Mouse (Mus musculus) lung, postnatal 36 days (tissue): ENCODE results near the gene Iqschfp.

Experiments
- DNase-seq: peaks from one replicate; pipeline ENCODE4 v3.0.0; 2022; ENCODE audit warnings: mixed read lengths

The Iqschfp gene

DNA sequence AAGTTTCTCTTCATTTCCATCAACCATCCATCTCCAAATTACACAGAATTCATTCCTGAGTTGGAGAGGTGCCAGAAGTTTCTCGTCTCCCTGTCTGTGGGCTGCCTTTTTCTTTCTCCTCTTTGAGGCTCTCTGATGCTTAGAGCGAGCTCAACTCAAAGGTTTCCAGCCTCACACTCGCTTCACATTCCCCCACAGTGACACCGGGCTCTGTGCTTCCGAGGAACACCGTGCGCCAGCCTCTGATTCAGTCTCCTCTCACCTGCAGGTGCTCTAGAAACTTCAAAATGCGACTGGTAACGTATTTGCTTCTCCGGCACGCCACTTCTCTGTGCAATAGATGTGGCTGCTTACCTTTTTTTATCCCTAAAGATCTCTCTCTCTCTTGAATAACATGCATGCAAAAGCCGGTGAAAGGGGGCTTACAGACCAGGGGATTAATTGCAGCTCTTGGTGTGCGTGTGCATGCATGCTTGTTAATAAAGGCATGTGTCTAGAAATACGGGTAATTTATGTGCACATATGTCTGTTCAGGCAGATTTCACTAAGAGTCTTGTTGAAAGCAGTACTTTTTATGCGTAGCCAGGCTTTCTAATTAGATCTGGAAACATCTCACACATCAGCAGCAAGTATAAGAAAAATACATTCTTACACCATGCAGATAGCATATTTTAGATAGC lies at the start of gene Iqschfp, which contains the start of gene Iqcj:
TSS of gene Iqschfp (plus strand) at position 207 of the 680 bp plus-strand sequence.
TSS of gene Iqcj (plus strand) at position 195 of the 680 bp plus-strand sequence.
- no peak for DNase-seq

DNA sequence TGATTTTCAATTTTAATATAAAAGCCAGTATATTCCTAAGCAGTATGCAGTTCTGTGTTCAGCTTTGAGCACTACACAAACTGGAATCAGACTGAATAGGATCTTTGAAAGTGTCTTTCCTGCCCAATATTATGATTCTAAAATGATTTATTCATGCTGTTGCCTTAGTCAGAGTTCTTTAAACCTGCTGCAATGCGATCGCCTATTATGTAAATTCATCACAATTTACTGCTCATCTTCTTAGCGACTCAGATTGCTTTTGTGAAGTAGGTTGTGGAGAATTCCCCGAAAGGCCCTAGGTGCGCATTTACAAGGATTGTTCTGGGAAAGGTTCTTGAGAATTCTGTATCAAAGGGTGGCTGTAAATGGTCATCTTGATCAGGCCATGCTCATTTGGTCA lies 39.6 kb upstream of the Iqschfp start:
- no peak for DNase-seq

DNA sequence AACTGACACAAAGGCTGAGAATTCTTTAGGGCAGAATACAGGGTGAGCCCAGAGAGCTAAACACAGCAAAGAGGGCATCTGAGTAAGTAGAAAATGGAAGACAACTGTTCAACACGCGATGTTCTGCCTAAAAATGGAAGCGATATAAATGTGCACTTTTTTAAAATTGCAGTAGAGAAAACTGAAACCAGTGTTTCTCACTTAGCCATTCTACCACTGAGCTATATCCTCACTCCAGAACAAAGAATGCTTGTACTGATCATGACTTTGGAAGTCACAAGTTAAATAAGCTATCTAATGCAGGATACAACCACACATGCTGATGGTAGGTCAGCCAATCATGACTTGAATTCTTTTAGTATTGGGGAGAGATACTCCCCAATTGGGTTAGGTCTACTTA lies 30.5 kb upstream of the Iqschfp start:
- DNase-seq, result no peak

DNA sequence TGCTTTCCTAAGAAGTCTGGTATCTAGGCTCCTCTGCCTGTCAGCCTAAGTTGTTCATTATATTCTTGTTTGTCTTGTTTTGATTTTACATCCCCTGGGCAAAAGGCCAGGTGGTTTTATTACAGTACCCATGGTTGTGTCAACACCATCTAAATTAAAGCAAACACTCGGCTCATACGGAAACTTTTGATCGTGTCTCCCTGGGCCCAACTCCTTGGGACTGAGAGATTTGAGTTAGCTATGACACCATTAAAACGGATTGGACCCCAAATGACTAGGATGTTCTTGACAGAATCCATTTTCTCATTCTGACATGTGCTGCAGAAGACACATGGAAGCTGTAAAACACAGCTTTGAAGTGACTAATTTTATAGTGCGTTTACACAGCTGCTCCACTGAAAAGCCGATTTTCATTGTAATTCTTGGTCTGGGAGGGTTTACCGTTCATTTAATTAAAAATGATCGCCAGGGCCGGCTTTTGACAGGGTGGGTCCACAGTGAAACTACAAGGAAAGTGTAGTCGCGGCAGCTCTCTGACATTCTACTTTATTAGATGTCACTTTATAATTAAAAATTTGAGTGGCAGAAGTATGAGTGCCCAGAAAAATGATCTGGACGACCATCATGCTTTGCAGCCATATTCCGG lies 24.5 kb upstream of the Iqschfp start:
- DNase-seq, result peak; percentile 8

DNA sequence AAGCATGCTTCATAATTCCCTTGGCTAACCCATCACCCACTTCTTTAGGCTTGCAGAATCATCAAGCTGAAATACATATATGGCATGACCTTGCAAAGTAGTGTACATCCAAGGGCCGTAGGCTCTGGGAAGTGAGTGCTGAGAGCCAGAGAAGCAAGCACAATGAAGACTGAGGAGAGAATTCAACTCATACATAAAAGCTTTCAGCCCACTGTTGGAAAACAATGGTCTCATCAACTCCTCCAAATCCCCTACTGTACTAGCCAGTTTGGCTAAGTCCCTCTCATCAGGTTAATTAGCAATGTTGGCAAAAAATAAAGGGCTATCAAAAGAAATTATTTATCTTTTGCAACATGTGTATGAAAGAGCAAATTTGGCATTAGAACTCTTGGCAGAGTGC lies 22.6 kb upstream of the Iqschfp start:
- no peak for DNase-seq

DNA sequence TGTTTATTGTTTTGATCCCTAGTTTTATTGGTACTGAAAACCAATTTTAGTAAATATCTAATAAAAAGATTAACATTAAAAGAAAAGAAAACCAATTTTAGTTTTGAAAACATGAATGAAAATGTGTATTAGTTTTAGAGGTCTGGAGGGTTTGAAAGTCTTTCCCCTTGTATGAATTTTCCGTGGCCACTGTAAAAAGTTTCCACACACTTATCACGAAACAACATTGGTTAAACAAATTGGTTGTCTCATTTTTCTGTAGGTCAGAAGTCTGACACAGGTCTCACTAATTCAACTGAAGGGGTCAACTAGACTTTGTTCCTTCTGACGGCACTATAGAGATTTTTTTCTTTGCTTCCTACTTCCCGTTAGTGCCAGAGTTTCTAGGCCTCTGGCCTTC lies 14.8 kb upstream of the Iqschfp start:
- DNase-seq, result no peak

DNA sequence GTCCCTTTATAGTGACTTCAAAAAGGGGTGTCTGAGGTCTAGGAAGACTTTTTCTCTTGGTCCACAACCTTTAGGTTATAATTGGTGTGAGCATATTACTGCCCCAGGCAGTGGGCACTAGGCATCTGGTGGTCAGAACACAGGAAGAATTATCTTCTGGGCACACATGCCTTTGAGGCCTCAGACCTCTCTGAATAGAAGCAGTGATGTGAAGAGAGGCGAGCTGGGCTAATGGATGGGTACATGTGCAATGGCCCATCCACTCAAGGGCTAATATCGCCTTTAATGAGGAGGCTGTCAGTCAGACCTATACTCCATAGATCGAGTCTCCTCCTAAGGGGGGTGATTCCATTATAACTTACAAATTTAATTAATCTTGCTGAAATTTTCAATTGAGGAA lies 7.7 kb upstream of the Iqschfp start:
- no peak for DNase-seq

DNA sequence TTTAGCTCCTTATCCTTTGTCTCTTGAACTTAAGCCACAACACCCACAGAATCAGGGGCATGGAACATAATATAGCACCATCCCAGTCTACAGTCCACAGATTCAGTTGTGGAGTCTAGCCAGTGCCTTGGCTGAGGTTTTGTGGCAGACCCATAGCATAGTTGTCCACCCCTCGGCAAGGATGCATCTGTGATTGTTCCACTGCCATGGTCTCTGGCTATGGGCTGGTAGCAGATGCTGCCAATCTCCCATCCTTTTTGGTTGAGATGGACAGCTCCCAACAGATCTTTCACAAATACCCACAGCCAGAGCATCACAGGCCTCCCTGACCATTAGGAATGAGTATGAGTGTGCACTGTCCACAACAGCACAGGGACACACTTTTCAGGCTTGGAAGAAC lies 5.9 kb upstream of the Iqschfp start:
- DNase-seq, result no peak

DNA sequence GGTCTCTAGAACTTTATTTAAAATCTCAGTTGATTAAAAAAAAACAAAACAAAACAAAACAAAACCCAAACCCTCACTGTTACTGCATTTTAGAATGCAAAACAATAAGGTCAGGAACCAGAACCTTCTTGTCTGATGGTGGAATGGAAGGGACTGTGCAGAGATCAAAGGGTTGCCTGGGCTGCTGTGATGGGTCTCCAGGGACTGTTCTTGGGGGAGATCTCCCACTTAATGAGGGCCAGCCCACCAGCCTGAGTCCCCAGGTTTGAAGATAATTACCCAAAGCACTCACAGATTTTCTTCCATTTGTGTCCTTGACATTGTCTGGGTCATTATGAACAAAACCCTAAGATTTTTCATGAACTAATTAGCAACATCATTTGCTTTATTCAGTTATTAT lies 4.8 kb upstream of the Iqschfp start:
- DNase-seq, result no peak

DNA sequence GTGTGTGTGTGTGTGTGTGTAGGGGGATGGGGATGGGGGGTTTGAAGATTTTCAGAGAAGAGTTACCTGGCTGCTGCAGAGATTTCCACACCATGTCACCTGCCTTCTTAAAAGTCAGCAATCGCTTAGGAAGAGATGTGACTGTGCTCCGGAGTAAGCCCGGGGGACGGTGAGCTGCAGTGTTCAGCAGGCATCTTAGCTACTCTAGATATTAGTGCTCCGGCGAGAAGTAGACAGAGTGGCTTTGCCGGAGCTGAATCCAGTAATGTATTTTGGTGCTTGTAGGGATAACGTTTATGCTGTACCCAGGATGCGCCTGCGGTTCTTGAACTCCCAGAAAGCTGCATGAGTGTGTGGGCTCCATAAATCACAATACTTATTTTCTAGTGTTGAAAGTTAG lies 736 bp downstream of the Iqschfp start:
- DNase-seq, result no peak

DNA sequence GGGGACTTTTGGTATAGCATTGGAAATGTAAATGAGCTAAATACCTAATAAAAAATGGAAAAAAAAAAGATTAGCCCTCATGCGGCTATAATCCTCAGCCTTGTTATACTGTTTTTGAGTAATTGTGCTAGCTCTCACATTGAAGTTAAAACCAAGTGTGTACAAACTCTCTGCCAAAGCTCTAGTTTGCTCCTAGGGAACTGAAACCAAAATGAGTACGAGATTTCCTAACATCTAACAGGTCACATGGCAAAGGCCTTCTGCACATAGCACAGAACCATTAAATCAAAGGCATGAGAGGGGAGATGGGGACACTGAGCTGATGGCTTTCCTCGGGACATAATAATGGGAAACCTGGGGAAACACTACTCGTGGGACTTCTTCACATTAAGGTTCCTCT lies 10.5 kb downstream of the Iqschfp start:
- DNase-seq, result no peak

DNA sequence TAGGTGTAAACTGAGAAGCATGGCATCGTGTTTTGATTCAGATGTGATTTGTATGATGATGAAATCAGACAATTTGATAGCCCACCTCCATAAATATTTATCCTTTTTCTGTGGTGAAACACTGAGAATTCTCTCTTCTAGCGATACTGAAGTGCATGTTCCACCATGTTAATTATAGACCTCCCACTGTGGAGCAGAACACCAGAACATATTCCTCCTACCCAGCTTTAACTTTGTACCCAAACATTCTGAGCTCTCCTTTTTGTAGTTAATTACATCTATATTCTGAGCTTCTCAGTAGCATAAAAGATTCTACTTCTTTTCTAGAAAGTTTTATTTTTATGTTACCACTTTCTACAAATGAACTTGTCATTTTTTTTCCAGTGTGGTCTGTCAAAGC lies 16.6 kb downstream of the Iqschfp start:
- no peak for DNase-seq

DNA sequence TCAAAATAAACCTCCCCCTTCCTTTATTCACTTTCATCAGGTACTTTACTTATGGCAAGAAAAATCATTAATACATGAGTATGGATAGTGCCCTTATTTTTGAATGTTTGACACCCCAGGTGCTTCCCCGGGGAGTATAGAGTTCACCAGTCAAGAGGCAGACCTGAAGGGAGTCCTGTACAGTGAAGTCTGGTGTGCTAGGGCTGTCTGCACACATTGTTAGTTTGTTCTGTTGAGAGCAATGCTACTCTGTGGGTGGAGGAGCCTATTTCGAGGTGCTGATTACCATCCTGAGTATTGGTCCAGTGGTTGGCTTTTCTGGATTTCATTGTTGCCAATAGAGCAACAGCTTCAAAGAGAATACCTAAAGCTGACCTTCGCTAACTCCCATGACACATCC lies 26.1 kb downstream of the Iqschfp start:
- no peak for DNase-seq

DNA sequence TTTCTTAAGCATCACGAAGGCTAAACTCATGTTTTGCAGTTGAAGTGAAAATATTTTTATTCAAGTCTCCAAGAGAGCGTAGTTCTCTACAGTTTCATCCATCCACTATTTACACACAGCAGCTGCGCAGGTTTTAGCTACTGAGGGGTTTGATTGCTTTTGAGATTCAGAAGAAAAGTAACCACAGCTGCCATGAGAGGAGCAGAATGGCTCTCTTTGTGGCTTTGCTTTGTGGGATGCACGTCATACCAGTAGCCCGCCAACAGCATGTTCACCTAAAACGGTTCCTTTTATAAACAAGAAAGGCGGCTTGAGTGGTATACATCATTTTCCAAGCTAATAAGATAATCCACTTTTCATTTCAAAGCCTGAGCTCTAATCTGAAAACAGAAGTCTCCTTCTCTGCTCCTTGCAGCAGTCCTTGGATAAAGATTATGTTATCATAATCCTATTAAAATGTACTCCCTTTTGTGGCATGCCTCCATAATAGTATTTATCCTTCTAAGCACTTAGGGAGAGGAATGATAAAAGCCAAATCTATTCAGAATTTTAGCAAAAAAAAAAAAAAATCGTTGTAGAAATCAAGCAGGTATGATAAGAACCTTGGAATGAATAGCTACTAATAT lies 26.7 kb downstream of the Iqschfp start:
- no peak for DNase-seq

DNA sequence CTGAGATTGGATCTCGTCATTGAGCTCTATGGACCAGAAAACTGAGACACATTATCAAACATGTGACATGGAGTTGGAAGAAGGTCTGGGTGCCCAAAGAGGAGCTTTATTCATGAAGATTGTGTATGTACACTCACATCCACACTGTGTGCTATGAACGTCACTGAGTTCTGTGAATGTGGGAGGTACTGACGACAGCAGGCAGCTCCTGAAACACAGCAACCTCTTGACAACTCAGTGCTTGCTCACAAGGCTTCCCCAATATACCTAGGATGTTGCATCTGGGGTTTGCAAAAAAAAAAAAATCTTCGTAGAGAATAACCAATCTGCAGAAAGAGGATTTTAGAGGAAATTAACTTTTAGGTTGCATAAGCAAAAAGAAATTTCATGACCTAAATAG lies 31.1 kb downstream of the Iqschfp start:
- no peak for DNase-seq

DNA sequence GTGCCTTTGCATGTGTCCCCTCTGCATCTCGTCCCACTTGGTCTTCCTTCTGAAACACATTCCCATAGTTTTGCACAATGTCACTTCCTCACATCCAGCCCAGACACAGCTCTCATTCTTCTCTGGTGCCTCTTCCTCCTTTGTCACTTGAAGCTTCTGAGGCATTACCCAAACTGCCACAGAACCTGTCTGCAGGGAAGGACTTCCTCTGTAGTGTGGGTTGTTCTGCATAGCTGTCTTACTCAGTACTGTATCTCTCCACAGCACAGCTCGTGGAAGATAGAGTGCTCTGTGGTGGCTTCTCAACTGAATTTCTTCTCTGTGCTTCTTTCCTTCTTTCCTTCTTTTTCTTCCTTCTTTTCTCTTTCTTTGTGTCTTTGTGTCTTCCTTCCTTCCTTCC lies 33.4 kb downstream of the Iqschfp start:
- DNase-seq, result no peak

DNA sequence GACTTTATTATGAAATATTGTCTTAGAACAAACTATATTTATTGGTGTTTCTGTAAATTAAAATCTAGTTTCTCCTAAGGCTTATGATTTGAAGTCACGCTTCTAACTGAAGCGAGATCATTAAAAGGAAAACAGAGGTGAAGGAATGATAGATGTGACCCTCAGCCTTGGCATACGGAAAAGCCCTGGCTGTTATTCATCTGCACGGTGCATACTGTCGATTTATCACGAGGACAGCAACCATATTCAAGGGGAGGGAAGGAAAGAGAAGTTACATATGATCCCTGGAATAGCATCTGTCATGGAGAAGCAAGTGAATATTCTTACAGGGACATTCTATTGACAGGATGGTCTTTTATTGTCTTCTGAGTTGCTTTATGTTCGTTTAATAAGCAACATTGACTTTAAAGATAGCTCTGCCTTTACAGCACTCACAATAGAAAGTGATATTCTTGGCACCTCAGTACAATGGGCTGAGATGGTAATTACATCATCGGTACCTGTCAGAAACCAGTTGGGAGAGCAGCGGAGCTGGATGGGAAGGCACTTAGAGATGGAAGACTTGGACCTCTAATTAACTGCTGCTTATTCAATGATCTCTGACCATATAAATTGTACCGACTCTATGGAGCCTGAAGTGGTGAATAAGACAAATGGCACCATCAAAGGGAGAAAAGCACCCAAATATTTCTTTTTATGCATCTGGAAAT lies 38.5 kb downstream of the Iqschfp start:
- no peak for DNase-seq

DNA sequence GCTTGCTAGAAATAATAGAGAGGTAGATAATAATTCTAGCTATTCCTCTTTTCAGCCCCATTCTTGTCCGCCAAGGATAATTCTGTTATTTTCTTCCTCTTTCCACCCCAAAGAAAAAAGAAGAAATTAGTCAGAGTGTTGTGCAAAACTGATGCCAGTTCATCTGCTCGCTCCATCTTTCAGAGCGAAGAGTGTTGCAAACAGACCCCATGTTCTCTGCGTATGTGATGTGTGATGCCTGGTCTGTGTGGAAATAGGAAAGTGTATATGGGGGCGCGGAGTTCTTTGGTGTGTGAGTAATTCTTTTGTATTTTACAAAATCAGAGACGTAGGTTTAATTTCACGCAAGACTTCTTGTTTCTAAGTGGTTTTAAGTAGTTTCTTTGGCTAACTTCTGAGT lies 39.1 kb downstream of the Iqschfp start:
- DNase-seq, result no peak

DNA sequence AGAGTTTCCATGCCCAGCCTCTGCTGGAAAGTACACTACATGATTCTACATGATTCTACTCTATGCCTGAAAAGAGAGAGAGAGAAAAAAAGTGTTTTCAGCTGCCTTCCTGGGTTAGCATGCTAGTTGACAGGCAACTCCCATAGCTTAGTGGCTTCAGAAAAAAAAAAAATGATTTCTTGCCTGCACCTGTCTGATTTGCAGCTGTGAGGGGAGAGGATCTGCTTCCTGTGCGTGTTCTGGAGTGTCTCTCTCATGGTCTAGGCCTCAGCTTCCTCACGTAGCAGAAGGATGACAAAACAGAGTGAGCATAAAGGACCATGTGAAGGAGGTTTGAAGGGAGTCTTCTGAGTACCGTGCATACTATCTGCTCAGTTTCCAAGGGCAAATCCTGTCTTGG lies 39.9 kb downstream of the Iqschfp start:
- DNase-seq, result no peak

DNA sequence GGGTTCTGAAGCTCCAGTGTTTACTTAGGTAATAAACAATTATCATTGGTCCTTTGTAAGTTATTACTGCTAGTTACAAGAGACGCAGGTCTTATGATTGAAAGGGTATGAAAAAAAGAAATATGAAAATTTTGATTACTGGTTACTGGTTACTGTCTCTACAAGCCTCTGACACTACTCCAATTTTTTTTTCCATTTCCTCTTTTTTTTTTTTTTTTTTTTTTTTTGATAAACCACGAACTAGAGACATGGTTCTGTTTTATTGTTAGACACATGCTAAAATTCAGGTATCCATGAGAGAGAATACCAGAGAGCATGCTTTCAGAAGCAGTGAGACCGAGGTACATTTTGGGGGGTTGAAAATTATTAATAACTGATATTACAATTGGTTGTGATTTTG lies 43.8 kb downstream of the Iqschfp start:
- no peak for DNase-seq

DNA sequence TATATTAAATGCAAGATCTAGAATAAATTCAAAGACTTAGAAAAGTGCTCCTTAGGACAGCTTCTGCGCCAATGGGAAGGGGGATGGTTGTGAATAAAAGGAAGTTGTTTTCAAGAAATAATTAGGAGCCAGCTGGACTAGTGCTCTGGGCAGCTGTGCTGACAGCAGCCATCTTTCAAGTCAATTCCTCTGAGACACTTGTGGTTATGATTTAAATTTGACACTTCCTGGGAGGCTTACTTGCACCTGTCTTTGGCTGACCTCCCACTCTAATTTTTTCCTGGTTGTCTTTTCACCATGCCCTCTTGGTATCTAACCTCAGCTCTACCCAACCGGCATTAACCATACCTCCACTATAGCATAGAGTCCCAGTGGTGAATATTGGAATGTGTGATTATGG lies 55.0 kb downstream of the Iqschfp start:
- no peak for DNase-seq

DNA sequence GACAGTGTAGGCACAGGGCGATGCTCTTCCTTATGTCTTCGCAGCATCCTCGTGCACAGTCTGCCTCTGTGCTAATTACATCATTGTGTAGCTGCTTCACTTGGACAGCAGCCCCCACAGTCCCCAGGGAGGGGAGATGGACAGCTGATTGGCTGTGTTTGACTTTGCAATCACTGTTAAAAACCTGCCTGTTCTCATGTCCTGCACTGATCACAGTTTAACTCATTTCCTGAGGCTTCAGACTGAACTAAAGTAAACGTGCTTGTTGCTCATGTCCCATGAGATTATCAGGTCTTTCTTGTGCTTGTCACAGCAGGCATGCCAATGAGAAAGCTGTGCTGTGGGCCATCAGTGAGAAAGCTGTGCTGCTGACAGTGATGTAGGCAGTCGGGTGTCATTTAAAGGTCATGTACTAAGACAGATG lies 60.5 kb downstream of the Iqschfp start:
- DNase-seq, result no peak

DNA sequence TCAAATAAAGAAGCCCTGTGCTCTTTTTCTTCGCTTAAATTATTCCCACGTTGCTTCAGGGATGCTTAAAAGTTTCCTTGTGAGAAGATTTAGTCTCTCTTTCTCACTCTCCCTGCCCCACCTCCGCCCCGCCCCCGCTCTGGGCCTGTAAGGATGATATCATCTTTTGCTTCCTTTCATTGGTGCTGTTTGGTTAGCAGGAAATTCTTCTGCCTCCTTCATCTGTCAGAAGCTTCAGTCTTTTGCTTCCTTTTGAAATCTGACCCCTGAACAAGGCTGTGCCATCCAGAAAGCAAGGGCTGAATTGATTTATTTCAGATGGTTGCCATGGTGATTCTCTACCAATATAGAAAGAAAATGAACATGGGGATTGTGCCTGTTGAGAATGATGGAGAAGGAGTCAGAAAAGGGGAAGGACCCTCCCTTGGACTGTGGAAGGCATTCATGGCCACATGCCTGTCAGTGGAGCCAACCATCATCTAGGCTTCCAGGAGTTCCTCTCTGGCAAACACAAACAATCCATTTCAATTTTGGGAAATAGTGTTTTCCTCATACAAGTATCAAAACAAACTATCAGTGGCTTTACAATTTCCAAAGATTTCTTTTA lies 62.5 kb downstream of the Iqschfp start:
- no peak for DNase-seq
